Mouse (Mus musculus): ENCODE measurements at regions not wholly inside any gene's neighbourhood (a gene's known extent, or its start where the extent isn't known, plus 50 kb on each side); places are given as distances from the start of the nearest gene placed in this dataset.
"Not testable (repeated sequence)": the region's sequence is repeated elsewhere in the genome, so short reads cannot be mapped to it uniquely, and the experiment has no call there.

DNA sequence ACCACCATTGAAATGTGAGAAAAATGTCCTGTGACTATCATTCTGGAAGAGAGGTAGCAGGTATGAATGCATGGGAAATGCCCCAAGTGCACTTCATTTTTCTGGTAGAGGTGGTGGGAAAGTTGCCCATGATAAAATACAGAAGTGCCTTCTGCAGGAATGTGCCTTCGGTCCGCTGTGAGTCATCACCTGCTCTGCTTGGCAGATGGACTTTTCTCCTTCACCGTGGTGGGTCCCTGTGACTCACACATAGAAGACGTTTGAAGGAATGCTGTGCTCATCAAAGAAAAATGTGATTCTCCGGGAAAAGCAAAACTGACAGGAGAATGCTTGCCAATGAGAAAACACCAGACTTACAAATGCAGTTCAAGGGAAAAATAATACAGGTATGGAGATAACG, 126.8 kb downstream of the Tnfsf18 start:
- DNase-seq (ENCODE audit: low spot score): no peak

DNA sequence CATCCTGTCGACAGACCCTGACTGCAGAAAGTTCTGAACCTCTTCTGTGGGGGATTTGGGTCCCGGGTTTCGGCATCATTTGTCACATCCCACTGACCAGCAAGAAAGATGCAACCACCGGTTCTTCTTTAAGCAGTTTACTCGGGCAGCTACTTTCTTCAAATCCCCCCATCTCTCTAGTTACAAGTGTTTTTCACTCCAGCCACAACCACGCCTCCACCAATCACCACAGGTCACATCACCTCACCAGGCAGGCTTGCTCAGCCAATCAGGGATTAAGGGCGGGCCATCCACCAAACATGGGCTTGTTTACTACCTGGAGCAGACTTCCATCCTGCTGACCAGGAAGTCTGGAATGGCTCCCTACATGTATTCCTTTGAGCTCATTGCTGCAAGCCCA, 119.6 kb downstream of the Tnfsf18 start:
- DNase-seq (ENCODE audit: low spot score): not testable (repeated sequence)

DNA sequence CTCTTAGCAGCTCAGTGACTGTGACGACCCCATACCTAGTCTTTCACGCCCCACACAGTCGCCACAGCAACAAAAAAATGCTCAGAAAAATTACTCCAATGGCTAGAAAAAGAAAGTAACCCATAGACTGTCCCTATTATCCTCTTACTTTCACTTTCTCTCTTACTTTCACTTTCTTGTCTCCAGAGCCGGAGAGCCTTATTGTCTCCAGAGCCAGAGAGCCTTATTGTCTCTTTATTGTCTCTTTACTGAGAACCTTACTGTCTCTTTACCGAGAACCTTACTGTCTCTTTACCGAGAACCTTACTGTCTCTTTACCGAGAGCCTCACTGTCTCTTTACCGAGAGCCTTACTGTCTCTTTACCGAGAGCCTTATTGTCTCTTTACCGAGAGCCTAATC, 119.2 kb downstream of the Tnfsf18 start:
- not testable (repeated sequence) for DNase-seq (ENCODE audit: low spot score)

DNA sequence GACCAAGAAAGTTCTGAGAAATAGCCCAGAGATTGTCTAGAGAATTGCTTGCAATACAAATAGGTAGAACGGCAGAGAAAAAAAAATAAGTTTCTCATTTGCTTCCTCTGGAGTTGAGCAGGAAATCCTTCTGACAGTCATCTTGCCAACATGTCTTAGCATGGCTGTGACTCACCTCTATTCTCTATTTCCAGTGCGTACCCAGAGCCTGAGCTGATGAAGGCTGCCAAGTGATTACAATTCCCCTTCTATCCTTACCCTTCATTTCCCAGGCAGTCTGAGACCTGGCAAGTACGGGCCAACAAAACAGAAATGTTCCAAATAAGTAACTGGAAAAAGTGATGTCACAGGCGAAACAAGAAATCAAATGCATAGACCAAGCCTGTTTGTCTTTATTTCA, 113.0 kb downstream of the Tnfsf18 start:
- no peak for DNase-seq (ENCODE audit: low spot score)

DNA sequence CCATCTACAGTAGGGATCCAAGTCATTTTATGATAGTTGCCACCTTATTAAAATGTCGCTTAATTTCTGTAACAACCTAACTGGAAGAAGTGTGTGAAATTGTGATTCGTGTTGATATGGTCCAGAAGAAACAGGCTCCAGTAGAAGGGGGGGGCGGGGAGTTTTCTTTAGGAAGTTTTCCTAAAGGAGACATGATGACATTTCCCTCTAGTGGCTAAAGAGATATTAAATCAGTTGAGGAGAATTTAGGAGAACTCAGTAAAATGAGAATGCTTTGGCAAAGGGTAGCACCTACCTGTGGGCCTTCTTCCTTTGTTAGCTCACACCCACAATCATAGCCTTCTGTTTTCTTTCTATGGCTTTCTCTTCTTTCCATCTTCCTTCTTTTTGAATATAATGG, 107.7 kb downstream of the Tnfsf18 start:
- no peak for DNase-seq (ENCODE audit: low spot score)

DNA sequence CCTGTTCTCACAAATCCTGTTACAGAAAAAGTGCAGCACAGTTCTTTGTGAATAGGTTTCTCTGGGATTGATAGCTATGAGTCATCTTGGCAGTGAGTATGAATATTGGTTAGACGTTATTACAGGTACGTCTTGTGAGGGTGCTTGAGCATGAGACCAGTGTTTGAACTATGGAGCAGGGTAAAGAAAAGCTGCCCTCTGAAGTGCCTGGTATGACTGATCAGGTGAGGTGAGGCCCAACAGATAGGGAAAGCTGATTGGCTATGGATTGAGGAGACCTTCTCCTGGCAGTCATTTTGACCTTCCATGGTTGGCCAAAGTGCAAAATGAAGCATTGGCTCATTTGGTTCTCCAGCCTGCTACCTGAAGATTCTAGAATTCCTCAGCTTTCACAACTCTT, 106.7 kb downstream of the Tnfsf18 start:
- no peak for DNase-seq (ENCODE audit: low spot score)

DNA sequence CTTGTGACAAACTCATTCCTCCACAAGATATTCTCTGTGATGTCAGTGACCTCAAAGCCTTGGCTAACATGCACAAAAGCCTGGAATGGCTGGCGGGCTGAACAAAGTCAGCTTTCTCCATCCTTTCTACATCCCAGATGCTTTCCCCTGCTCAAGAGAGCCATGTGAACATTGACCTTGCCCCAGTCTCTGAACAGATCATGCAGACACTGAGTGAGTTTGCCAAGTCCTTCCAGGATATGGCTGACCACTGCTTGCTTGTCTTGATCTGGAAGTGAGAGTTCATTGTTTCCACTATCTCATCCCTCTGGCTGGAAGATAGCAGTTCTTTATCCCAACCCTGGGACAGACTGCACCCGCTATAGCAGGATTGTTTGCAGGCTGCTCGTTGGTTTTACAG, 103.7 kb downstream of the Tnfsf18 start:
- no peak for DNase-seq (ENCODE audit: low spot score)

DNA sequence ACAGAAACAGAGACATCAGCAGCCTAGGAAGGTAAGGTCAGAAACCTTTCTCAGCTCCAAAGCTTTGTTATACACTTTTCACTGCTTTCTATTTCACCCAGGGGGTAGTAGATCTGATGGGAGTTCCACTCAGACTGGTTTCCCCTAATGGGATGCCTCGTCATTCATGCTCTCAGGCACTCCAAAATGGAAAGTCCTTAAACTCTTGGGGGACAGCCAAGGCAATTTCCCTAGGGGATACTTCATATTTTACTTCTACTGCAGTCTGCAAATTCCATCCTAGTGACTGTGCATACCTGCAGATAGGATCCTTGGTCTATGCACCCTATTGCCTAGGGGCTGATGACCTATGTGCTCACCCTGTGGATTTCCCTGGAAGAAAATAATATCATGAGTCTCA, 82.1 kb downstream of the Tnfsf18 start:
- DNase-seq (ENCODE audit: low spot score): no peak

DNA sequence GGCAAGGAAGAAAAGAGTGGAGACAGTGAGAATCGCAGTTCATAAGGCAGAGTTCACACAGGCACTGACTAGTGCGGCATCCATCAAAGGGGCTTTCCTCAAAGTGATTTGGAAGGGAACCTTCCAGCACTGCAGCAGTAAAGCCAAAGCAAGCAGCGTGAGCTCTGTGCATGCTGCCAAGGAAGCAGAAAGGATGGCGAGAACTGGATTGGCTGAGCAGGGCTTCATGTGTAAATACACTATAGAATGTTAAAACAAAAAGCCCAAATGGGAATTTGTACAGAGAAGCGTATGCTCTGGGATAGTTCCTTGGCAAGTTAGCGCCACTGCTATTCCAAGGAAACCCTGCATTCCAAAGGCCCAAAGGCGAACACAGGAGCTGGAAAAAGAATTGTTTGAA, 81.5 kb downstream of the Tnfsf18 start:
- no peak for DNase-seq (ENCODE audit: low spot score)

DNA sequence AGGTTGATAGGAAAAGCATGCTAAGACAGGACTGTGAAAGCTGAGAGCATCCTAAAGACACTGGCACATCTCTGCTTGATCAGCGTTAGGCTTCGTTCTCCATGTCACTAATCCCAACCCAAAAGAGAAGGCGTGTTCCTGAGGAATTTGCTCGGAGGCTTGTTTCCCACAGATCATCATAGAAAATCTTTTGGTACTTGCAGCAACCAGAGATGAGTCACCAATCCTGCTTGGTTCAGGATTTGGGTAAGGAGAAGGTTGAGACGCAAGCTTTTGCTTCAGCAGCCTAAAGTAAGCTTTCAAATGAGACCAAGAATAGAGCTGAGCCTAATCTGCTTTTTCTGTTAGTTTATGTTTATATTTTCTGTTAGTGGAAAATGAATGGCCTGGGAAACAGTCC, 80.7 kb downstream of the Tnfsf18 start:
- no peak for DNase-seq (ENCODE audit: low spot score)

DNA sequence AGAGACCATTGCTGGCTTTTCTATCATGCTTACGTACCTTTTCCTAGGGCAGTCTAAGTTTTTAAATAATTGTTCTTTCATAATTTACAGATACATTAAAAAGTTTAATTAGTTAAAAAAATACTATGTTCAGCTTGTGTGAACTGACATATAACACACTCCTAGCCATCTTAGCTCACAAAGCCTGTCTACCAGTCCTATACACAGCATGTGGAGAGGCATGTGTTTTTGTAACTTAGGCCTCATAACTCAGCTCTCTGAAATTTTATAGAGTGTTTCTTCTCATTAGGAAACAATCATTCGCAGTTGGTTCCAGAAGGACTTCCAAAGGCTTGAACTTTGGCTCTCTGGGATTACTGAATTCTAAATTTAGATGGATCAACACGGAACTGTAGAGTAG, 76.3 kb downstream of the Tnfsf18 start:
- DNase-seq (ENCODE audit: low spot score): no peak

DNA sequence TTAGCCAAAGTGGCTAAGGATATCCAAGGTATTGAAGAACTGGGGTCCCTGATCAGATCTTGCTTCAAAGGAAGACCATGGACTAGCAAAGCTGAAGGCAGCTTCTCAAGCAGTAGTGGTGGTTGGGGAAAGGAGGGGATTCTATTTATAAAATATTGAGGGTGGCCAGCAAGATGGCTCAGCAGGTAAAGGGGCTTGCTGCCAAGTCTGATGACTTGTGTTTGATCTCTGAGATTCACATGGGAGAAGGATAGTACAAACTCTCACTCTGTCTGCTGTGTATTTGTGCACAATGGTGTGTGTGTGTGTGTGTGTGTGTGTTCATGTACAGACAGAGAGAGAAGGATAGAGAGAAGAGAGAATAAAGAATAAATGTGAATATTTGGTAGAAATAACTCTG, 73.4 kb downstream of the Tnfsf18 start:
- no peak for DNase-seq (ENCODE audit: low spot score)

DNA sequence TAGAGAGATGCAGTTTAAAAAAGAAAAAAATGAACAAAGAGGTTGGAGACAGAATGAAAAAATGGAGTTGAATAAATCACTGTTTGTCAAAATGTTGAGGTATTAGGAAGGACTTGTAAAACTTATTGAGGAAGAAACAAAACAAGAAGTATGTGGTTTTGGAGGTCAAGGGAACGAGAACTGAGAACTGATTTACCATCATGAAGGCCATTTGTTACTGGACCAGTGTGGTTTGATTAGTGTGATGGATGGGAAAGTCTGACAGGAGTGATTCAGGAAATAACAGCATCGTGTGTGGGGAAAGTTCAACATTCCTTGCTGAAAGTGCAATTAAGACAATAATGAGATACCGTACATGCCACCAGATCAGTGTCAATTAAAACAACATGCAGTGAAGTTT, 65.9 kb downstream of the Tnfsf18 start:
- DNase-seq (ENCODE audit: low spot score): no peak

Measured in retina, embryonic 14.5 days (tissue).